Mouse (Mus musculus): ENCODE results near the gene Trpc1. TPM values are rescaled to one million over a fixed set of nuclear protein-coding genes. Genes with fewer than 3 reads are reported as not detected.

Trpc1 gene
- total and polyA plus RNA-seq, 3 experiments: 0.15 to 0.50 TPM; not detected in 1

- no peaks in the 10 kb centered on the region; a peak in 2 of 4 replicates for H3K27me3 ChIP-seq (ENCODE audit: control insufficient read depth in 1 of 2, insufficient read depth in 2 of 2, low read length in 2 of 2)
- no peak for TF ChIP-seq SIN3A (IDR thresholded peaks at IDR 0.05; ENCODE audit: low read length)
- TF ChIP-seq MYB (IDR thresholded peaks at IDR 0.05; ENCODE audit: low read depth, low read length): no peak
- no peak for TF ChIP-seq KAT2A (conservative IDR thresholded peaks at IDR 0.05; ENCODE audit: low read depth, low read length)
- TF ChIP-seq CTCF (IDR thresholded peaks at IDR 0.05 in 2 of 3, conservative IDR thresholded peaks at IDR 0.05 in 1 of 3; ENCODE audit: control insufficient read depth in 1 of 3, insufficient read depth in 1 of 3, low read depth in 2 of 3, low read length in 3 of 3, poor library complexity in 1 of 3, severe bottlenecking in 1 of 3): no peak
- no peak for TF ChIP-seq HCFC1 (IDR thresholded peaks at IDR 0.05; ENCODE audit: low read depth, low read length)
- TF ChIP-seq CHD1 (IDR thresholded peaks at IDR 0.05; ENCODE audit: low read depth, low read length): no peak
- TF ChIP-seq POLR2A (IDR thresholded peaks at IDR 0.05; ENCODE audit: control insufficient read depth in 1 of 2, insufficient read depth in 1 of 2, low read depth in 1 of 2, low read length in 2 of 2, poor library complexity in 1 of 2): no peak
- no peak for TF ChIP-seq ZC3H11A (IDR thresholded peaks at IDR 0.05; ENCODE audit: low read depth, low read length)
- TF ChIP-seq MEF2A (IDR thresholded peaks at IDR 0.05; ENCODE audit: extremely low read depth, insufficient replicate concordance, low read depth, low read length, poor library complexity, severe bottlenecking): no peak
- no peak for TF ChIP-seq USF2 (IDR thresholded peaks at IDR 0.05; ENCODE audit: borderline replicate concordance in 1 of 2, insufficient read depth in 1 of 2, low read depth in 1 of 2, low read length in 2 of 2)
- TF ChIP-seq NRF1 (IDR thresholded peaks at IDR 0.05; ENCODE audit: insufficient read depth, low read depth, low read length, poor library complexity, severe bottlenecking): no peak
- no peak for TF ChIP-seq NELFE (IDR thresholded peaks at IDR 0.05; ENCODE audit: low read depth, low read length)
- TF ChIP-seq ZKSCAN1 (IDR thresholded peaks at IDR 0.05; ENCODE audit: low read depth, low read length): no peak
- no peaks in the 10 kb centered on the region for H3K36me3 ChIP-seq (ENCODE audit: control insufficient read depth in 1 of 2, insufficient read depth in 2 of 2, low read length in 2 of 2)
- DNase-seq (ENCODE audit: low read depth, low spot score): no peak
- H3K9me3 ChIP-seq (replicated peaks; ENCODE audit: insufficient read depth, low read length): no peaks in the 10 kb centered on the region
- H3K27ac ChIP-seq (ENCODE audit: control insufficient read depth, low read depth, low read length): no peak overlapping the region
- no peak overlapping the region for H3K4me3 ChIP-seq (ENCODE audit: control insufficient read depth in 1 of 2, insufficient read depth in 1 of 2, low read depth in 2 of 2, low read length in 2 of 2)
- no peaks in the 10 kb centered on the region for H3K4me1 ChIP-seq (ENCODE audit: control insufficient read depth in 1 of 2, insufficient read depth in 2 of 2, low read length in 2 of 2)
- H3K9ac ChIP-seq (ENCODE audit: control insufficient read depth, low read depth, low read length, poor library complexity, severe bottlenecking): no peak overlapping the region
- H3K79me2 ChIP-seq (ENCODE audit: control insufficient read depth, insufficient read depth, low read length, poor library complexity): no peaks in the 10 kb centered on the region
Observed at GRCm38 (mm10) chr9:95680691-95681090, 69.5 kb downstream of the Trpc1 start.

GRCm38 (mm10) chr9:95679966-95680365 is 70.2 kb downstream of the Trpc1 start:
- H3K27ac ChIP-seq (ENCODE audit: control insufficient read depth, low read depth, low read length): no peak overlapping the region
- H3K36me3 ChIP-seq (ENCODE audit: control insufficient read depth in 1 of 2, insufficient read depth in 2 of 2, low read length in 2 of 2): no peaks in the 10 kb centered on the region
- no peak overlapping the region for H3K9ac ChIP-seq (ENCODE audit: control insufficient read depth, low read depth, low read length, poor library complexity, severe bottlenecking)
- TF ChIP-seq HCFC1 (IDR thresholded peaks at IDR 0.05; ENCODE audit: low read depth, low read length) (no peak), CTCF (IDR thresholded peaks at IDR 0.05 in 2 of 3, conservative IDR thresholded peaks at IDR 0.05 in 1 of 3; ENCODE audit: control insufficient read depth in 1 of 3, insufficient read depth in 1 of 3, low read depth in 2 of 3, low read length in 3 of 3, poor library complexity in 1 of 3, severe bottlenecking in 1 of 3) (no peak), GATA1 (IDR thresholded peaks at IDR 0.05; ENCODE audit: low read depth, low read length) (no peak), ZNF384 (IDR thresholded peaks at IDR 0.05; ENCODE audit: low read depth, low read length) (no peak), CHD2 (IDR thresholded peaks at IDR 0.05; ENCODE audit: low read length) (no peak), ELF1 (IDR thresholded peaks at IDR 0.05; ENCODE audit: low read depth, low read length) (no peak)
- no peaks in the 10 kb centered on the region; a peak in 2 of 4 replicates for H3K27me3 ChIP-seq (ENCODE audit: control insufficient read depth in 1 of 2, insufficient read depth in 2 of 2, low read length in 2 of 2)
- no peaks in the 10 kb centered on the region for H3K4me1 ChIP-seq (ENCODE audit: control insufficient read depth in 1 of 2, insufficient read depth in 2 of 2, low read length in 2 of 2)
- H3K4me3 ChIP-seq (ENCODE audit: control insufficient read depth in 1 of 2, insufficient read depth in 1 of 2, low read depth in 2 of 2, low read length in 2 of 2): no peak overlapping the region
- H3K79me2 ChIP-seq (ENCODE audit: control insufficient read depth, insufficient read depth, low read length, poor library complexity): no peaks in the 10 kb centered on the region
- DNase-seq (ENCODE audit: low read depth, low spot score): no peak
- H3K9me3 ChIP-seq (replicated peaks; ENCODE audit: insufficient read depth, low read length): no peaks in the 10 kb centered on the region

Measured in MEL (cell line).